Mouse (Mus musculus): ENCODE data around the gene Sirt1. TPM values are rescaled to one million over a fixed set of nuclear protein-coding genes. Genes with fewer than 3 reads are reported as not detected.
"Not testable (repeated sequence)": the region's sequence is repeated elsewhere in the genome, so short reads cannot be mapped to it uniquely, and the experiment has no call there.

Gene Sirt1
- polyA plus RNA-seq, 1 experiment from 2014 or later, result 7.9 TPM

DNA sequence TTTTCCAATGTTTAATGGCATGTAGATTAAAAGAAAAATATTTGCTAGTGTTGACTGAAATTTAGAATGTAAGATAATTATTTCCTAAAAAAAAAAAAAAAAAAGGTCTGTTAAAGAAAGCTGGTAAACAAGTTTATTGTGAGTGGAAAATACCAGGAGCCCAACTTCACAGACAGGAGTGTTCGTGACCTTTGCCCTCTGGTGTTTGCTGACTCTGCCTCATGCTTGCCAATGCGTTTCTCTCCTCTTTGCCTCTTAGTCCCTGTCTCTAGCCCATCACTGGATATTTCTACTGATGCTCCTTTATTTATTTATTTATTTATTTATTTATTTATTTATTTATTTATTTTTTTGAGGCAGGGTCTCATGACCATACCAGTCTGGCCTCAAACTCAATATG lies 22.1 kb upstream of the Sirt1 start:
- no peak for DNase-seq (ENCODE audit: low spot score)
- no peak overlapping the region for H3K27ac ChIP-seq (ENCODE audit: low read depth, low read length)
- WGBS, result 75% methylated on average over 2 of the region's 2 CpGs
- H3K27me3 ChIP-seq (replicated peaks; ENCODE audit: control insufficient read depth, insufficient read depth, low read length), result no peaks in the 10 kb centered on the region
- no peaks in the 10 kb centered on the region for H3K4me1 ChIP-seq (replicated peaks; ENCODE audit: control insufficient read depth, insufficient read depth, low read length)
- H3K4me3 ChIP-seq (ENCODE audit: low read depth, low read length), result no peak overlapping the region
- ATAC-seq (replicated peaks; ENCODE audit: low FRiP score), result 0 out of 2 replicates have a peak, but pooled peaks have one; percentile 29
- no peak overlapping the region for H3K4me2 ChIP-seq
- H3K36me3 ChIP-seq (ENCODE audit: control insufficient read depth, insufficient read depth, low read length), result no peaks in the 10 kb centered on the region
- H3K9me3 ChIP-seq (ENCODE audit: control insufficient read depth, low read length), result no peaks in the 10 kb centered on the region
- H3K9ac ChIP-seq (ENCODE audit: low read depth, low read length), result no peak overlapping the region

DNA sequence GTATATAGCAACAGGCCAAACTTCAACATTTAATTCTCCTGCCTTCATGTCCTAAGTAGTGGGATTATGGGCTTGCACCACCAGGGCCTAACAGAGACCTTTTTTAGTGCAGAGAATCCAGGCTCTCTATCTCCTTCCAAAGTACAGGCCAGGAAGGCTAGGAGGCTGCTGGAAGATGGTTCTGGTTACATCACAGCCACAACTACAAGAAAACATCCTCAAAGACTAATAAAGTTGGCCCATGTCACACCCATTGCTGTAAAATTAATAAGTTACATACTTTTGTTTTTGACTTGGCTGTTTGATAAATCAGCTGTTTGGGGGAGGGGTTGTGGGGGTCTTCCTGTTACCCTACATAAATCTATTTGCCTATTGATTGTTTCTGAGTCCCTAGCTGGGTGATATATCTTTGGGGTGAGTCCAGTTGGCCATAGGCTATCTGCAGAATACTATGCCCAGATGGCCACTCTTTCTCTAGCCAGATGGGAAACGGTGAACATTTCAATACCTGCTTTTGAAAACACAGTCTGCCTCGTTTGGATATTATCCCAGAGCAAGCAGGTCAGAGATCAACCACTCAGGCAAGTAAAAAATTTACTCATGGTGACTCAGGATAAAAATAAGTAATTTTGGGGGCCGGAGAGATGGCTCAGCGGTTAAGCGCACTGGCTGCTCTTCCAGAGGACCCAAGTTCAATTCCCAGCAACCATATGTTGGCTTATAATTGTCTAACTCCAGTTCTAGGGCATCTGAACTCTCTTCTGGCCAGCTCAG lies 21.4 kb upstream of the Sirt1 start:
- no peaks in the 10 kb centered on the region for H3K27me3 ChIP-seq (replicated peaks; ENCODE audit: control insufficient read depth, insufficient read depth, low read length)
- H3K4me3 ChIP-seq (ENCODE audit: low read depth, low read length), result no peak overlapping the region
- H3K4me1 ChIP-seq (replicated peaks; ENCODE audit: control insufficient read depth, insufficient read depth, low read length), result no peaks in the 10 kb centered on the region
- no peak overlapping the region for H3K4me2 ChIP-seq
- ATAC-seq (replicated peaks; ENCODE audit: low FRiP score), result no peak
- H3K36me3 ChIP-seq (ENCODE audit: control insufficient read depth, insufficient read depth, low read length), result no peaks in the 10 kb centered on the region
- no peak for DNase-seq (ENCODE audit: low spot score)
- H3K9ac ChIP-seq (ENCODE audit: low read depth, low read length), result no peak overlapping the region
- 78% methylated on average over 5 of the region's 5 CpGs for WGBS
- no peak overlapping the region for H3K27ac ChIP-seq (ENCODE audit: low read depth, low read length)
- no peaks in the 10 kb centered on the region for H3K9me3 ChIP-seq (ENCODE audit: control insufficient read depth, low read length)

- no peak overlapping the region for H3K4me2 ChIP-seq
- H3K27ac ChIP-seq (ENCODE audit: low read depth, low read length), result no peak overlapping the region
- H3K27me3 ChIP-seq (replicated peaks; ENCODE audit: control insufficient read depth, insufficient read depth, low read length), result no peaks in the 10 kb centered on the region
- DNase-seq (ENCODE audit: low spot score) (no peak), ATAC-seq (replicated peaks; ENCODE audit: low FRiP score) (no peak)
- no peaks in the 10 kb centered on the region for H3K9me3 ChIP-seq (ENCODE audit: control insufficient read depth, low read length)
- H3K9ac ChIP-seq (ENCODE audit: low read depth, low read length), result no peak overlapping the region
- H3K36me3 ChIP-seq (ENCODE audit: control insufficient read depth, insufficient read depth, low read length), result no peaks in the 10 kb centered on the region
- 88% methylated on average over 10 of the region's 10 CpGs for WGBS
- H3K4me3 ChIP-seq (ENCODE audit: low read depth, low read length), result no peak overlapping the region
- no peaks in the 10 kb centered on the region for H3K4me1 ChIP-seq (replicated peaks; ENCODE audit: control insufficient read depth, insufficient read depth, low read length)
These were observed 15.5 kb upstream of the Sirt1 start for GRCm38 (mm10) chr10:63396963-63397362.

GRCm38 (mm10) chr10:63388948-63389347 lies 7.4 kb upstream of the Sirt1 start:
- Histone ChIP-seq H3K4me1 (replicated peaks; ENCODE audit: control insufficient read depth, insufficient read depth, low read length) (no peaks in the 10 kb centered on the region), H3K4me3 (ENCODE audit: low read depth, low read length) (no peak overlapping the region), H3K27ac (ENCODE audit: low read depth, low read length) (no peak overlapping the region), H3K9ac (ENCODE audit: low read depth, low read length) (no peak overlapping the region), H3K4me2 (0 out of 2 replicates have a peak overlapping the region, but pooled peaks have one; percentile 20), H3K27me3 (replicated peaks; ENCODE audit: control insufficient read depth, insufficient read depth, low read length) (no peaks in the 10 kb centered on the region), H3K9me3 (ENCODE audit: control insufficient read depth, low read length) (no peaks in the 10 kb centered on the region), H3K36me3 (ENCODE audit: control insufficient read depth, insufficient read depth, low read length) (no peaks in the 10 kb centered on the region)
- ATAC-seq (replicated peaks; ENCODE audit: low FRiP score), result no peak
- 62% methylated on average over 4 of the region's 4 CpGs for WGBS
- no peak for DNase-seq (ENCODE audit: low spot score)

GRCm38 (mm10) chr10:63386991-63387390 lies 5.5 kb upstream of the Sirt1 start:
- WGBS, result 6% methylated on average over 10 of the region's 10 CpGs
- ATAC-seq (replicated peaks; ENCODE audit: low FRiP score), result no peak
- Histone ChIP-seq H3K9ac (ENCODE audit: low read depth, low read length) (peak overlapping the region; percentile 57), H3K27me3 (replicated peaks; ENCODE audit: control insufficient read depth, insufficient read depth, low read length) (no peaks in the 10 kb centered on the region), H3K36me3 (ENCODE audit: control insufficient read depth, insufficient read depth, low read length) (no peaks in the 10 kb centered on the region), H3K4me3 (ENCODE audit: low read depth, low read length) (peak overlapping the region; percentile 53), H3K27ac (ENCODE audit: low read depth, low read length) (no peak overlapping the region; the same call in 1 of the 2 replicates), H3K4me2 (peak overlapping the region; percentile 66), H3K9me3 (ENCODE audit: control insufficient read depth, low read length) (no peaks in the 10 kb centered on the region), H3K4me1 (replicated peaks; ENCODE audit: control insufficient read depth, insufficient read depth, low read length) (no peaks in the 10 kb centered on the region)
- no peak for DNase-seq (ENCODE audit: low spot score)

GRCm38 (mm10) chr10:63386444-63386843 lies 4.9 kb upstream of the Sirt1 start:
- WGBS, result 1% methylated on average over 19 of the region's 19 CpGs

DNA sequence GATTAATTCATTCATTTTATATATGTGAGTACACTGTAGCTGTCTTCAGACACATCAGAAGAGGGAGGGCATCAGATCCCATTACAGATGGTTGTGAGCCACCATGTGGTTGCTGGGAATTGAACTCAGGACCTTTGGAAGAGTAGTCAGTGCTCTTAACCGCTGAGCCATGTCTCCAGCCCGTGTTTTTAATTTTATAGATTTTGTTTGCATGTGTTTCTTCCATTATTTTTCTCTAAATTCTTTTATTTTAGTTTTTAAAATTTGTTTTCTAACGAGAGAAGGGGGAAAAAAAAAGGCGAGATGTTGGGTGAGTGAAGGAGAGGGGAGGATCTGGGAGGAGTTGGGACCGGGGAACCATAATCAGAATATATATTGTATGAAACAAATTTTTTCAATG lies 4.4 kb upstream of the Sirt1 start:
- not testable (repeated sequence) for H3K36me3 ChIP-seq (ENCODE audit: control insufficient read depth, insufficient read depth, low read length); H3K27me3 ChIP-seq (replicated peaks; ENCODE audit: control insufficient read depth, insufficient read depth, low read length); ATAC-seq (replicated peaks; ENCODE audit: low FRiP score); H3K4me1 ChIP-seq (replicated peaks; ENCODE audit: control insufficient read depth, insufficient read depth, low read length); H3K9me3 ChIP-seq (ENCODE audit: control insufficient read depth, low read length); DNase-seq (ENCODE audit: low spot score)
- Histone ChIP-seq H3K4me3 (ENCODE audit: low read depth, low read length) (peak overlapping the region; percentile 53), H3K27ac (ENCODE audit: low read depth, low read length) (peak overlapping the region; percentile 50; the same call in 1 of the 2 replicates), H3K4me2 (peak overlapping the region; percentile 66), H3K9ac (ENCODE audit: low read depth, low read length) (peak overlapping the region; percentile 57)
- 19% methylated on average over 5 of the region's 5 CpGs for WGBS

More at GRCm38 (mm10) chr10:63386444-63386843, 4.9 kb upstream of the Sirt1 start:
- Histone ChIP-seq H3K9me3 (ENCODE audit: control insufficient read depth, low read length) (no peaks in the 10 kb centered on the region), H3K4me3 (ENCODE audit: low read depth, low read length) (peak overlapping the region; percentile 53), H3K27ac (ENCODE audit: low read depth, low read length) (peak overlapping the region; percentile 77), H3K9ac (ENCODE audit: low read depth, low read length) (peak overlapping the region; percentile 57), H3K27me3 (replicated peaks; ENCODE audit: control insufficient read depth, insufficient read depth, low read length) (no peaks in the 10 kb centered on the region), H3K4me2 (peak overlapping the region; percentile 66), H3K36me3 (ENCODE audit: control insufficient read depth, insufficient read depth, low read length) (no peaks in the 10 kb centered on the region), H3K4me1 (replicated peaks; ENCODE audit: control insufficient read depth, insufficient read depth, low read length) (peaks cover 5% of the 10 kb centered on the region; the same call in 1 of the 2 replicates)
- DNase-seq (ENCODE audit: low spot score), result peak; percentile 78
- ATAC-seq (replicated peaks; ENCODE audit: low FRiP score), result peak; percentile 85

GRCm38 (mm10) chr10:63382372-63383279 lies 1.1 kb upstream of the Sirt1 start, which contains the start of gene Dnajc12:
Dnajc12 (plus strand) TSS chr10:63382443.
- no peaks in the 10 kb centered on the region for H3K36me3 ChIP-seq (ENCODE audit: control insufficient read depth, insufficient read depth, low read length)
- H3K27ac ChIP-seq (ENCODE audit: low read depth, low read length), result no peak within 1 kb of the TSS
- H3K4me2 ChIP-seq, result peak within 1 kb of the TSS; percentile 93
- under 1% methylated on average over 28 of the region's 28 CpGs for WGBS
- ATAC-seq (replicated peaks; ENCODE audit: low FRiP score), result peak; percentile 89
- peak within 1 kb of the TSS; percentile 72 for H3K9ac ChIP-seq (ENCODE audit: low read depth, low read length)
- H3K4me3 ChIP-seq (ENCODE audit: low read depth, low read length), result peak within 1 kb of the TSS; percentile 69
- no peaks in the 10 kb centered on the region for H3K9me3 ChIP-seq (ENCODE audit: control insufficient read depth, low read length)
- peak; percentile 79 for DNase-seq (ENCODE audit: low spot score)
- peaks cover 6% of the 10 kb centered on the region; the same call in 1 of the 2 replicates for H3K4me1 ChIP-seq (replicated peaks; ENCODE audit: control insufficient read depth, insufficient read depth, low read length)
- H3K27me3 ChIP-seq (replicated peaks; ENCODE audit: control insufficient read depth, insufficient read depth, low read length), result no peaks in the 10 kb centered on the region; the same call in 1 of the 2 replicates
